Mouse (Mus musculus) ES-E14 (cell line): ENCODE results near the gene Cd81. TPM values are rescaled to one million over a fixed set of nuclear protein-coding genes. Genes with fewer than 3 reads are reported as not detected.

Experiments
- DNase-seq: peaks from one replicate; pipeline ENCODE4 v3.0.0-alpha.2; 2013; ENCODE audit warnings: low read depth, low spot score
- H3K27ac ChIP-seq: 2 replicates; pipeline ENCODE4 v1.5.1; 2012; ENCODE audit warnings: low read depth, mild to moderate bottlenecking, low read length, moderate library complexity, mixed read lengths; ENCODE audit not compliant: poor library complexity, insufficient read depth, severe bottlenecking
- H3K36me3 ChIP-seq: 2 replicates; pipeline ENCODE4 v1.6.1; 2012; ENCODE audit warnings: mild to moderate bottlenecking, low read length, moderate library complexity, mixed read lengths; ENCODE audit not compliant: control insufficient read depth, poor library complexity, insufficient read depth, severe bottlenecking
- H3K4me1 ChIP-seq, 2 experiments: fragments of 150-350 bp in 1 of 2; sonication (generic) in 1 of 2; 2 replicates each; pipeline ENCODE4 v1.6.1; 2012; ENCODE audit warnings: low read length in 2 of 2, mild to moderate bottlenecking in 1 of 2, mixed read lengths in 1 of 2; ENCODE audit not compliant: control insufficient read depth in 2 of 2, insufficient read depth in 2 of 2, poor library complexity in 1 of 2
- H3K4me3 ChIP-seq, 2 experiments: fragments of 150-350 bp in 1 of 2; sonication (generic) in 1 of 2; 2 replicates each; pipeline ENCODE4 v1.5.1; 2012; ENCODE audit warnings: low read length in 2 of 2, low read depth in 1 of 2, mild to moderate bottlenecking in 1 of 2, mixed read lengths in 1 of 2; ENCODE audit not compliant: insufficient read depth in 1 of 2, poor library complexity in 1 of 2, severe bottlenecking in 1 of 2
- H3K9ac ChIP-seq: 2 replicates; pipeline ENCODE4 v1.6.1; 2012; ENCODE audit warnings: low read depth, mild to moderate bottlenecking, low read length, mixed read lengths; ENCODE audit not compliant: poor library complexity, insufficient read depth, severe bottlenecking
- H3K9me3 ChIP-seq: fragments of 150-350 bp; sonication (generic); 2 replicates; pipeline ENCODE4 v1.6.1; 2012; ENCODE audit warnings: low read depth, mild to moderate bottlenecking, low read length; ENCODE audit not compliant: control insufficient read depth, insufficient read depth
- CHD2 ChIP-seq: IDR thresholded peaks from 2 replicates; pipeline ENCODE4 v1.6.1; 2014; ENCODE audit warnings: mild to moderate bottlenecking, low read depth, low read length, inconsistent platforms
- HCFC1 ChIP-seq: IDR thresholded peaks from 2 replicates; pipeline ENCODE4 v1.6.1; 2012; ENCODE audit warnings: low read length, inconsistent platforms, borderline replicate concordance; ENCODE audit not compliant: insufficient read depth
- MAFK ChIP-seq: IDR thresholded peaks from 2 replicates; pipeline ENCODE4 v1.6.1; 2014; ENCODE audit warnings: mild to moderate bottlenecking, low read depth, low read length, inconsistent platforms; ENCODE audit not compliant: insufficient read depth
- ZC3H11A ChIP-seq: IDR thresholded peaks from 2 replicates; pipeline ENCODE4 v1.6.1; 2012; ENCODE audit warnings: low read depth, mild to moderate bottlenecking, inconsistent platforms, low read length, borderline replicate concordance
- ZNF384 ChIP-seq: IDR thresholded peaks from 2 replicates; pipeline ENCODE4 v1.6.1; 2012; ENCODE audit warnings: low read depth, low read length, inconsistent platforms
- in situ Hi-C, 2 experiments: fragments of 600-800 bp; cut with MboI; formaldehyde crosslinking; loops; one replicate each; pipeline ENCODE4 v1.15.1; 2025; ENCODE audit warnings: low sequenced_read_pairs in 2 of 2, inconsistent platforms in 1 of 2; ENCODE audit not compliant: unreplicated experiment in 2 of 2
- total RNA-seq: library from RNA; depleted of rRNA; stranded (reverse); fragments of 300-350 nt; gene quantifications from 2 replicates; pipeline ENCODE4 v1.2.3, GENCODE M21; 2012

The Cd81 gene
- total RNA-seq, 1 experiment = 403 TPM

DNA sequence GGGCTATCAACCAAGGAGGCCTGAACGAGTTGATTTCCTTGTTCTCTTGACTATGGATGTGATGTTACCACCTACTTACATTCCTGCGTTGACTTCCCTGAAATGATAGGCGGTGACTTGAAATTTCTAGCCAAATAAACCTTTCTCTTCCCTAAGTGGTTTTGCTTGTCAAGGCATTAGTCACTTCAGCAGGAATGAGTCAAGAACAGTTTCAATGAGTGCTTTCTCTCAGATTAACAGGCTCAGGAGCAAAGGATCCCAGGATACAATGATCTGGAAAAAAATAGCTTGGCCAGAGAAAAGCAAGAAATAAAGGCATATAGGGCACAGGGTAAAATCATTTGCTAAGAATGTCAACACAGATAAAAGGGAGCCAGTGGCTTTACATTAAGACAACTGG lies 27.0 kb upstream of the Cd81 start:
- Histone ChIP-seq H3K9me3 (no peaks in the 10 kb centered on the region), H3K36me3 (no peaks in the 10 kb centered on the region), H3K4me3 (no peak overlapping the region), H3K27ac (no peak overlapping the region), H3K4me1 (no peaks in the 10 kb centered on the region), H3K9ac (no peak overlapping the region)
- in situ Hi-C loops = no loop called here
- DNase-seq = no peak
- no peak for TF ChIP-seq ZNF384
- TF ChIP-seq MAFK = no peak
- no peak for TF ChIP-seq HCFC1
- no peak for TF ChIP-seq CHD2

DNA sequence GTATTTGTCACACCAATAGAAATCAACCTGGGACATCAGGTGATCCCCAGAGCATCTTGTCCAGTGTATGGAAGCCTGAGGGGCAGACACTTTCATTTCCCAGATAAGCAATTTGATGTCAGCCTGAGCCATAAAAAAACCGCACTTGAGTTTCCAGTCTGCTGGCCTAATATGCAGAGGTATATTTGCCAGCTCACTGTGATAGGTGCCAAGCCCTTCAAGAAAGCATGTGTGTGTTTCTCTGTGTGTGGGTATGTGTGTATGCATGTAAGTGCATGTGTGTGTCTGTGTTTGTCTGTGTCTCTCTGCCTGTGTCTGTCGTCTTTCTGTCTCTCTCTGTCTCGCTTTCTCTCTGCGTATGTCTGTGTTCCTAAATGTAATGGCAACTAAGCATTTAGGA lies 25.3 kb upstream of the Cd81 start:
- H3K4me3 ChIP-seq = no peak overlapping the region
- TF ChIP-seq MAFK (no peak), CHD2 (no peak), ZNF384 (no peak), HCFC1 (no peak), ZC3H11A (no peak)
- no peaks in the 10 kb centered on the region for H3K36me3 ChIP-seq
- in situ Hi-C loops = no loop called here
- H3K27ac ChIP-seq = no peak overlapping the region
- DNase-seq = no peak
- H3K9me3 ChIP-seq = no peaks in the 10 kb centered on the region
- H3K4me1 ChIP-seq = no peaks in the 10 kb centered on the region
- H3K9ac ChIP-seq = no peak overlapping the region

DNA sequence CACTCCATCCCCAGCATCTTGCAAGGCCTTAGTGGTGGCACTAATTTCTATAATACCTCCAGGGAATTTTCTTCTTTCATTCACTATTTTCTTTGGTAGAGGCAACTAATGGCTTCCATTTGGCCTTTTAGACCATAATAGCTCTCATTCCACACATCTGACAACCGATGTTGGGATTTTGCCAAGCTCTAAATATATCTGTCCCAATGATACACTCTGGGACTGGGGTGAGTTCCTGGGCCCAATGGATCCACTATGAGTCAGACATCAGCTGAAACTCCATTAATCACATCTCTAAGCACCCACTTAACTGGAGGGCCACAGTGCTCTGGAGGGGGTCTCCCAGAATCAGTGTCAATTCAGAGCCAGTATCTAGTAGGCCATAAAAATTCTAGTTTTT lies 20.7 kb upstream of the Cd81 start:
- in situ Hi-C loops = no loop called here
- TF ChIP-seq MAFK = no peak
- no peak for TF ChIP-seq ZC3H11A
- TF ChIP-seq CHD2 = no peak
- no peak for TF ChIP-seq HCFC1
- TF ChIP-seq ZNF384 = no peak

DNA sequence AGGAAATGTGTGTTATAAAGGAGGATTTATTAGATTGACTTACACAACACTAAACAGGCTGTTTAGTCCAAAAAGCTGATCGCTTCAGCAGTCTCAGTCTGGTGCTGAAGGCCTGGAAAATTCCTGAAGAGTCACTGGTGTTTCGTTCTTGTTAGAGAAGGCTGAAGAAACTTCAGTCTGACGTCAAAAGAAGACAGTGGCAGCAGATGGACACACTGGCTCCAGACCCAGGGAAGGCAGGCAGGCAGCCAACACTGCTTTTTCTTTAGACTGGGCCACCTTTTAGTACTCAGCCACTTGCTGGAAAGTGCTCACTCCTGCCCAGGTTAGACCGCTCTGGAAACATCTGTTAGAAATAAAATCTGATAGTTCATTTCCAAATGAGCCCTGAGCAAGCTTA lies 19.0 kb upstream of the Cd81 start:
- in situ Hi-C loops = no loop called here
- H3K4me3 ChIP-seq = no peak overlapping the region

More for the DNA sequence above, 20.7 kb upstream of the Cd81 start:
- H3K4me3 ChIP-seq = no peak overlapping the region
- no peaks in the 10 kb centered on the region for H3K4me1 ChIP-seq
- no peaks in the 10 kb centered on the region for H3K9me3 ChIP-seq
- H3K36me3 ChIP-seq = no peaks in the 10 kb centered on the region
- no peak overlapping the region for H3K27ac ChIP-seq
- H3K9ac ChIP-seq = no peak overlapping the region
- no peak for DNase-seq

DNA sequence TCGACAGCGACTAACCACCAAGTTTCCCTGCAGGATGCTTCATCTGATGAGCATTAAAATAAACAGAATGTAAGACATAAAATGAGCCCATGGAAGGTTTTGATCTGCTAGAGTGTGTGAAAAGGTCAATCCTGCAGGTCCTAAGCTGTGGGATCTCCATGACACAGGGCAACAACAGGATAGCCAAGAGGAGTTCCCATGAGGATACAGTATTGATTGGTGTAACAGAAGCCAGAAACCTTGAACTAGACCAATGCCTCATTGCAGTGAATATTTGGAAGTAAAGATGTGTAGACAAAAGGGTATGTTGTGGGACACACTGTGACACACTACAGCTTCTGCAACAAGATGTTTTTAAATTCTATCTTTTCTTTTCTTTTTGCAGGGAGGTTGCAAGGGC lies 18.4 kb upstream of the Cd81 start:
- TF ChIP-seq MAFK (no peak), CHD2 (no peak), HCFC1 (no peak), ZNF384 (no peak), ZC3H11A (no peak)
- Histone ChIP-seq H3K9ac (no peak overlapping the region), H3K4me3 (no peak overlapping the region), H3K36me3 (no peaks in the 10 kb centered on the region), H3K27ac (no peak overlapping the region), H3K4me1 (no peaks in the 10 kb centered on the region), H3K9me3 (no peaks in the 10 kb centered on the region)
- DNase-seq = no peak
- in situ Hi-C loops = no loop called here

More for the DNA sequence above, 19.0 kb upstream of the Cd81 start:
- Histone ChIP-seq H3K9me3 (no peaks in the 10 kb centered on the region), H3K27ac (no peak overlapping the region), H3K4me1 (no peaks in the 10 kb centered on the region), H3K36me3 (no peaks in the 10 kb centered on the region), H3K9ac (no peak overlapping the region)
- TF ChIP-seq MAFK = no peak
- TF ChIP-seq ZNF384 = no peak
- TF ChIP-seq CHD2 = no peak
- no peak for TF ChIP-seq HCFC1
- no peak for DNase-seq
